Mouse (Mus musculus): ENCODE measurements around the gene Prrt3.

DNA sequence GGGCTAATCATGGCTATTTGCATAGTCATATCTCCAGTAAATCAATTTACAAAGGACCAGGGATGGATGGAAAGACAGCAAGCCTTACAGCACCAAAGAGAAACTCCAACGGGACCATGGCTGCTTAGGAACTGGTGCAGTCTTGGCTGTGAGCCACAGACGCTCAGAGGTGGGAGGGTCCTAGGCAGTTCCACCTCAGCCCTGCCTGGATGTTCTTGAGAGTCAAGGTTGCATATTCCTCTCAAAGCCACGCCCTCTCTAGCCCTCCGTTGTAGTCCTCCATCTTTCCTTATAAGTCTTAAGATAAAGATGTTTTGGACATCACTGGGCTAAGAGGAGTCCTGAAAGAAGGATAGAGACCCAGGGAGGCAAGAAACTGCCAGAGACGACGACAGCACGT lies 37.7 kb downstream of the Prrt3 start:
- TF ChIP-seq CTCF (conservative IDR thresholded peaks at IDR 0.05; ENCODE audit: low read length), result no peak
- TF ChIP-seq NANOG (IDR thresholded peaks at IDR 0.05; ENCODE audit: borderline replicate concordance, low read length), result no peak
- TF ChIP-seq POU5F1 (IDR thresholded peaks at IDR 0.05; ENCODE audit: borderline replicate concordance, low read length), result no peak

Measured in E14TG2a.4 (cell line).